Mouse (Mus musculus): ENCODE results near the gene Ptprd.

The Ptprd gene

GRCm38 (mm10) chr4:76566006-76566405, 1645.8 kb downstream of the Ptprd start:
- DNase-seq = no peak

GRCm38 (mm10) chr4:76541769-76542168, 1670.0 kb downstream of the Ptprd start:
- no peak for DNase-seq

GRCm38 (mm10) chr4:76532926-76533325, 1678.8 kb downstream of the Ptprd start:
- no peak for DNase-seq

GRCm38 (mm10) chr4:76525281-76525680, 1686.5 kb downstream of the Ptprd start:
- DNase-seq = no peak

- no peak for DNase-seq
These were observed 1708.5 kb downstream of the Ptprd start for GRCm38 (mm10) chr4:76503279-76503601.

GRCm38 (mm10) chr4:76502575-76503278, 1709.0 kb downstream of the Ptprd start:
- no peak for DNase-seq

- DNase-seq = no peak
These were observed 1725.9 kb downstream of the Ptprd start for GRCm38 (mm10) chr4:76485848-76486247.

- DNase-seq = no peak
These were observed 1743.2 kb downstream of the Ptprd start for GRCm38 (mm10) chr4:76468366-76469100.

- DNase-seq = no peak
These were observed 1747.1 kb downstream of the Ptprd start for GRCm38 (mm10) chr4:76464682-76465081.

GRCm38 (mm10) chr4:76461336-76461735, 1750.4 kb downstream of the Ptprd start:
- DNase-seq = no peak

GRCm38 (mm10) chr4:76460556-76460955, 1751.2 kb downstream of the Ptprd start:
- DNase-seq = no peak

GRCm38 (mm10) chr4:76459621-76460020, 1752.1 kb downstream of the Ptprd start:
- DNase-seq = no peak

GRCm38 (mm10) chr4:76452286-76452685, 1759.5 kb downstream of the Ptprd start:
- DNase-seq = no peak

- DNase-seq = no peak
These were observed 1760.7 kb downstream of the Ptprd start for GRCm38 (mm10) chr4:76451019-76451552.

GRCm38 (mm10) chr4:76450351-76451018, 1761.3 kb downstream of the Ptprd start:
- peak; percentile 44 for DNase-seq

- DNase-seq = peak; percentile 76
These were observed 1762.1 kb downstream of the Ptprd start for GRCm38 (mm10) chr4:76449466-76450350.

- no peak for DNase-seq
These were observed 1762.9 kb downstream of the Ptprd start for GRCm38 (mm10) chr4:76448678-76449465.

GRCm38 (mm10) chr4:76447396-76447795, 1764.4 kb downstream of the Ptprd start:
- no peak for DNase-seq

GRCm38 (mm10) chr4:76444778-76445177, 1767.0 kb downstream of the Ptprd start:
- no peak for DNase-seq

- no peak for DNase-seq
These were observed 1768.2 kb downstream of the Ptprd start for GRCm38 (mm10) chr4:76443553-76443952.

- DNase-seq = peak; percentile 19
These were observed 1770.9 kb downstream of the Ptprd start for GRCm38 (mm10) chr4:76440791-76441364.

Measured in right cerebral cortex, postnatal 14 days (tissue).